Mouse (Mus musculus): ENCODE measurements at regions not wholly inside any gene's neighbourhood (a gene's known extent, or its start where the extent isn't known, plus 50 kb on each side); places are given as distances from the start of the nearest gene placed in this dataset.

DNA sequence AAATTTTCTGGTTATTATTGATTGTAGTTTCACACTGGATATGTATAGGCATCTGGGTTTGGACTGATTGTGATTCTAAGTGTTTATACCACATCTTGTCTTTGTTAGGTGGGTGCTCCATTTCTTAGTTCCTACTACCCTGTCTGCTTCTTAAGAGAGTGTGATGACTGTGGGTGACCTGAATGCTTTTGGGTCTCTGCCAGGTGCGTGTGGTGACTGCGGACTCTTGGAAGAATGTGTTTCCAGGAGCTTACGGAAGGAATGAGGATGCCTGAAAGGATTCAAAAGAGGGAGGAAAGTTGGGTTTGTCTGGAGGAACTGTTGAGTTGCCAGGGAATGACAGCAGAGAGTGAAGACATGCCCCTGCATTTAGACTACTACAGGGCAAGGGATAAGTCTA lies 1322.5 kb upstream of the Lrrc6 start:
- Histone ChIP-seq H3ac (ENCODE audit: control insufficient read depth, insufficient read length, low read depth) (no peak overlapping the region), H3K79me3 (ENCODE audit: low read depth) (no peaks in the 10 kb centered on the region), H3K27me3 (ENCODE audit: control insufficient read depth, insufficient read depth, insufficient read length) (no peaks in the 10 kb centered on the region), H3K79me2 (ENCODE audit: control insufficient read depth, insufficient read depth) (no peaks in the 10 kb centered on the region), H3K4me3 (ENCODE audit: insufficient read depth, poor library complexity, severe bottlenecking) (no peak overlapping the region), H3K36me3 (ENCODE audit: control insufficient read depth, insufficient read depth) (no peaks in the 10 kb centered on the region)
- TF ChIP-seq CTCF (IDR thresholded peaks at IDR 0.05; ENCODE audit: control insufficient read depth, insufficient read depth, insufficient read length) (no peak), MAX (IDR thresholded peaks at IDR 0.05) (no peak), FOSL1 (IDR thresholded peaks at IDR 0.05; ENCODE audit: insufficient read depth, low read length, poor library complexity, severe bottlenecking) (no peak), MYOG (IDR thresholded peaks at IDR 0.05; ENCODE audit: control insufficient read depth, extremely low read depth, insufficient read length) (no peak), CEBPB (IDR thresholded peaks at IDR 0.05; ENCODE audit: low read depth) (no peak), MYOD1 (IDR thresholded peaks at IDR 0.05; ENCODE audit: control insufficient read depth, insufficient read length, low read depth) (no peak), USF1 (IDR thresholded peaks at IDR 0.05; ENCODE audit: low read depth) (no peak)

- H3K79me3 ChIP-seq (ENCODE audit: low read depth), result no peaks in the 10 kb centered on the region
- TF ChIP-seq USF1 (IDR thresholded peaks at IDR 0.05; ENCODE audit: low read depth), result no peak
- no peak overlapping the region for H3ac ChIP-seq (ENCODE audit: control insufficient read depth, insufficient read length, low read depth)
- no peak overlapping the region for H3K4me3 ChIP-seq (ENCODE audit: insufficient read depth, poor library complexity, severe bottlenecking)
- no peaks in the 10 kb centered on the region for H3K27me3 ChIP-seq (ENCODE audit: control insufficient read depth, insufficient read depth, insufficient read length)
- no peaks in the 10 kb centered on the region for H3K36me3 ChIP-seq (ENCODE audit: control insufficient read depth, insufficient read depth)
- H3K79me2 ChIP-seq (ENCODE audit: control insufficient read depth, insufficient read depth), result no peaks in the 10 kb centered on the region
These were observed 1299.2 kb upstream of the Lrrc6 start for GRCm38 (mm10) chr15:67799871-67800270.

DNA sequence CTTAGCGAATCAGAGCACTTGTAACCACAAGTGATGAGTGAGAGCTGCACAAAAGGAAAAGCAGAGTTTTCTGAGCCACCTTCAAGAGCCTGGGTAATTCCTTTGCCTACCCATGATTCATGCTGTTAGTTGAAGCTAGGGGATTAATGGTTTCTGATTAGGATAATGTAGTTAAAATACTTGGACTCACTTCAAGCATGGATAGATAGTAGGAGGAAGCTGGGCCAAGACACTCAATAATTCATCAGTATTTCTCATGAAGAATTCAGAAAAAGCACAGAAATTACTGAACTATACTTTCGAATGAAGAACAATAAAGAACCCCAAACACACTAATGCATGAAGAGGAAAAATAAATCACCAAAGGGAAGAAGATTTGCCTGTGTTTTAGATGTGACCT lies 1294.9 kb upstream of the Lrrc6 start:
- Histone ChIP-seq H3K36me3 (ENCODE audit: control insufficient read depth, insufficient read depth) (no peaks in the 10 kb centered on the region), H3K4me3 (ENCODE audit: insufficient read depth, poor library complexity, severe bottlenecking) (no peak overlapping the region), H3K79me3 (ENCODE audit: low read depth) (no peaks in the 10 kb centered on the region), H3ac (ENCODE audit: control insufficient read depth, insufficient read length, low read depth) (no peak overlapping the region), H3K27me3 (ENCODE audit: control insufficient read depth, insufficient read depth, insufficient read length) (no peaks in the 10 kb centered on the region), H3K79me2 (ENCODE audit: control insufficient read depth, insufficient read depth) (no peaks in the 10 kb centered on the region)
- no peak for TF ChIP-seq MYOD1 (IDR thresholded peaks at IDR 0.05; ENCODE audit: control insufficient read depth, insufficient read length, low read depth)
- TF ChIP-seq FOSL1 (IDR thresholded peaks at IDR 0.05; ENCODE audit: insufficient read depth, low read length, poor library complexity, severe bottlenecking), result no peak
- no peak for TF ChIP-seq CEBPB (IDR thresholded peaks at IDR 0.05; ENCODE audit: low read depth)
- TF ChIP-seq MAX (IDR thresholded peaks at IDR 0.05), result no peak
- TF ChIP-seq MYOG (IDR thresholded peaks at IDR 0.05; ENCODE audit: control insufficient read depth, extremely low read depth, insufficient read length), result no peak
- no peak for TF ChIP-seq USF1 (IDR thresholded peaks at IDR 0.05; ENCODE audit: low read depth)

- Histone ChIP-seq H3K79me2 (ENCODE audit: control insufficient read depth, insufficient read depth) (no peaks in the 10 kb centered on the region), H3K36me3 (ENCODE audit: control insufficient read depth, insufficient read depth) (no peaks in the 10 kb centered on the region), H3ac (ENCODE audit: control insufficient read depth, insufficient read length, low read depth) (no peak overlapping the region), H3K4me3 (ENCODE audit: insufficient read depth, poor library complexity, severe bottlenecking) (no peak overlapping the region), H3K79me3 (ENCODE audit: low read depth) (no peaks in the 10 kb centered on the region), H3K27me3 (ENCODE audit: control insufficient read depth, insufficient read depth, insufficient read length) (no peaks in the 10 kb centered on the region)
- TF ChIP-seq MYOG (IDR thresholded peaks at IDR 0.05; ENCODE audit: control insufficient read depth, extremely low read depth, insufficient read length), result no peak
These were observed 1292.1 kb upstream of the Lrrc6 start for GRCm38 (mm10) chr15:67792822-67793221.

DNA sequence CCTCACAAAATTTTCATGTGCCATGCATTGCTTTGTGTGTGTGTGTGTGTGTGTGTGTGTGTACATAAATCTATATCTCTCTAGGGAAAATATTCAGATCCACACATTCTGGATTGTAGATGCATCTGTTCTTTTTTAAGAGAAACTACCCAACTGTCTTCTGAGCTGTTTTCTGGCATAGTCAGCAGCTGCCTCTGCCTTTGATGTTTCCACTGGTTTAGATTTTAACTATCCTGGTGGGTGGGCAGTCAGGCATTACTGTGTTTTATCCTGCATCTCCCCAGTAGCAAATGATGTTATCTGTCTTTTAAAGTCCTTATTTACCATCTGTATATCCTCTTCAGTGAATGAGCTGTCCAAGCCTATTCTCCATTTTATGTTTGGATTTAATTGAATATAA lies 1287.9 kb upstream of the Lrrc6 start:
- Histone ChIP-seq H3K4me3 (ENCODE audit: insufficient read depth, poor library complexity, severe bottlenecking) (no peak overlapping the region), H3K27me3 (ENCODE audit: control insufficient read depth, insufficient read depth, insufficient read length) (no peaks in the 10 kb centered on the region), H3K79me3 (ENCODE audit: low read depth) (no peaks in the 10 kb centered on the region), H3K36me3 (ENCODE audit: control insufficient read depth, insufficient read depth) (no peaks in the 10 kb centered on the region), H3K79me2 (ENCODE audit: control insufficient read depth, insufficient read depth) (no peaks in the 10 kb centered on the region), H3ac (ENCODE audit: control insufficient read depth, insufficient read length, low read depth) (no peak overlapping the region)
- TF ChIP-seq MYOD1 (IDR thresholded peaks at IDR 0.05; ENCODE audit: control insufficient read depth, insufficient read length, low read depth) (no peak), MAX (IDR thresholded peaks at IDR 0.05) (no peak), MYOG (IDR thresholded peaks at IDR 0.05; ENCODE audit: control insufficient read depth, extremely low read depth, insufficient read length) (no peak), FOSL1 (IDR thresholded peaks at IDR 0.05; ENCODE audit: insufficient read depth, low read length, poor library complexity, severe bottlenecking) (no peak), USF1 (IDR thresholded peaks at IDR 0.05; ENCODE audit: low read depth) (no peak), CTCF (IDR thresholded peaks at IDR 0.05; ENCODE audit: control insufficient read depth, insufficient read depth, insufficient read length) (no peak), CEBPB (IDR thresholded peaks at IDR 0.05; ENCODE audit: low read depth) (no peak)

GRCm38 (mm10) chr15:67785583-67785982 lies 1284.9 kb upstream of the Lrrc6 start:
- no peaks in the 10 kb centered on the region for H3K79me2 ChIP-seq (ENCODE audit: control insufficient read depth, insufficient read depth)
- no peak overlapping the region for H3K4me3 ChIP-seq (ENCODE audit: insufficient read depth, poor library complexity, severe bottlenecking)

More at GRCm38 (mm10) chr15:67785583-67785982, 1284.9 kb upstream of the Lrrc6 start:
- Histone ChIP-seq H3K36me3 (ENCODE audit: control insufficient read depth, insufficient read depth) (no peaks in the 10 kb centered on the region), H3ac (ENCODE audit: control insufficient read depth, insufficient read length, low read depth) (no peak overlapping the region), H3K27me3 (ENCODE audit: control insufficient read depth, insufficient read depth, insufficient read length) (no peaks in the 10 kb centered on the region), H3K79me3 (ENCODE audit: low read depth) (no peaks in the 10 kb centered on the region)
- TF ChIP-seq CTCF (IDR thresholded peaks at IDR 0.05; ENCODE audit: control insufficient read depth, insufficient read depth, insufficient read length) (no peak), MYOG (IDR thresholded peaks at IDR 0.05; ENCODE audit: control insufficient read depth, extremely low read depth, insufficient read length) (no peak), MAX (IDR thresholded peaks at IDR 0.05) (no peak), CEBPB (IDR thresholded peaks at IDR 0.05; ENCODE audit: low read depth) (no peak), MYOD1 (IDR thresholded peaks at IDR 0.05; ENCODE audit: control insufficient read depth, insufficient read length, low read depth) (no peak), FOSL1 (IDR thresholded peaks at IDR 0.05; ENCODE audit: insufficient read depth, low read length, poor library complexity, severe bottlenecking) (no peak), USF1 (IDR thresholded peaks at IDR 0.05; ENCODE audit: low read depth) (no peak)
